Mouse (Mus musculus) liver, postnatal 0 days (tissue): ENCODE measurements around the gene Itgb5. TPM values are rescaled to one million over a fixed set of nuclear protein-coding genes. Genes with fewer than 3 reads are reported as not detected.

Source experiments
- ATAC-seq: fragments of 200-750 bp; cut with Nextera tagmentation; 2 replicates; pipeline ENCODE4 v1.8.0; 2017; ENCODE audit warnings: mild to moderate bottlenecking, moderate library complexity
- DNase-seq: peaks from one replicate; pipeline ENCODE4 v3.0.0-alpha.2; 2016
- H3K27ac ChIP-seq: fragments of 300-500 bp; sonication (generic); 2 replicates; pipeline ENCODE4 v1.5.1; 2014; ENCODE audit warnings: antibody characterized with exemption, moderate library complexity, mild to moderate bottlenecking, low read depth
- H3K27me3 ChIP-seq: fragments of 300-500 bp; sonication (generic); 2 replicates; pipeline ENCODE4 v1.6.1; 2014; ENCODE audit warnings: low read length, control low read depth, mixed read lengths; ENCODE audit not compliant: insufficient read depth
- H3K36me3 ChIP-seq: fragments of 300-500 bp; sonication (generic); replicated peaks from 2 replicates; pipeline ENCODE4 v1.6.1; 2014; ENCODE audit warnings: mild to moderate bottlenecking, control low read depth, low read length, moderate library complexity, mixed read lengths; ENCODE audit not compliant: insufficient read depth
- H3K4me1 ChIP-seq: fragments of 300-500 bp; sonication (generic); 2 replicates; pipeline ENCODE4 v1.6.1; 2014; ENCODE audit warnings: antibody characterized with exemption, mild to moderate bottlenecking, control low read depth; ENCODE audit not compliant: insufficient read depth
- H3K4me2 ChIP-seq: fragments of 300-500 bp; sonication (generic); 2 replicates; pipeline ENCODE4 v1.6.1; 2014; ENCODE audit warnings: low read depth, mild to moderate bottlenecking, low read length, moderate library complexity, mixed read lengths
- H3K4me3 ChIP-seq: fragments of 300-500 bp; sonication (generic); 2 replicates; pipeline ENCODE4 v1.5.1; 2014; ENCODE audit warnings: low read depth, low read length
- H3K9ac ChIP-seq: fragments of 300-500 bp; sonication (generic); replicated peaks from 2 replicates; pipeline ENCODE4 v1.6.1; 2014; ENCODE audit warnings: mild to moderate bottlenecking, moderate library complexity
- H3K9me3 ChIP-seq: fragments of 300-500 bp; sonication (generic); 2 replicates; pipeline ENCODE4 v1.6.1; 2016; ENCODE audit warnings: mild to moderate bottlenecking, control low read depth, low read length, mixed read lengths
- CTCF ChIP-seq: sonication (generic); IDR thresholded peaks from 2 replicates; pipeline ENCODE4 v1.5.1; 2016; ENCODE audit warnings: antibody characterized with exemption, low read depth
- EP300 ChIP-seq: IDR thresholded peaks from 2 replicates; pipeline ENCODE4 v1.6.1; 2016; ENCODE audit warnings: antibody characterized with exemption, low read depth, mild to moderate bottlenecking
- WGBS: fragments of 180-500 bp; shearing (Covaris S2); extraction: QIAGEN DNeasy Blood & Tissue Kit; methylation state at CpG from one replicate; pipeline ENCODE4 v1.1.7; 2014; ENCODE audit not compliant: insufficient replicate concordance; 5-methylcytosine and 5-hydroxymethylcytosine counted together
- polyA plus RNA-seq: library from polyadenylated mRNA; unstranded; fragments of >200 nt; fragmentation: Nextera tagmentation; extraction: Ambion mirVana; gene quantifications from 2 replicates; pipeline ENCODE4 v1.2.1, GENCODE M21; 2015

Gene Itgb5
- polyA plus RNA-seq, 1 experiment from 2014 or later = 16.1 TPM

DNA sequence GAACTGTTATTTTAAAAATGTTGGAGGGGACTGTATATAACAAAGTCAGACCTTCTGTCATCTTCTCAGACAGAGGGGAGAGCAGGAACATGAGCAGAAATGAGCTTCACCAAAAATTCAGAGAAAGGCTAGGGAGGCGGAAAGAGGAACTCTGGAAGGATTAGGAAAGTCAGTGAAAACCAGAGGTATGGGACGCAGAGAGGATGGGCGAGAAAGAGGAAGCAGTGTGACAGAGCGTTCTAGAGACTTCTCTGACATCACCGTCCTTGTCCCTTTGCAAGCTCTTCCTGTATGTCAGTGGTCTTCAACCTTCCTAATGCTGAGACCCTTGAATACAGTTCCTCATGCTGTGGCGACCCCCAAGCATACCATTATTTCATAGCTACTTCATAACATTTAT is 155.9 kb downstream of the Itgb5 start:
- WGBS = 40% methylated on average over 6 of the region's 6 CpGs
- Histone ChIP-seq H3K4me1 (no peaks in the 10 kb centered on the region), H3K4me2 (no peak overlapping the region), H3K27me3 (no peaks in the 10 kb centered on the region), H3K9ac (no peak overlapping the region), H3K27ac (no peak overlapping the region), H3K9me3 (no peaks in the 10 kb centered on the region), H3K4me3 (no peak overlapping the region), H3K36me3 (no peaks in the 10 kb centered on the region)
- TF ChIP-seq CTCF = no peak
- TF ChIP-seq EP300 = no peak
- DNase-seq (no peak), ATAC-seq (no peak)

DNA sequence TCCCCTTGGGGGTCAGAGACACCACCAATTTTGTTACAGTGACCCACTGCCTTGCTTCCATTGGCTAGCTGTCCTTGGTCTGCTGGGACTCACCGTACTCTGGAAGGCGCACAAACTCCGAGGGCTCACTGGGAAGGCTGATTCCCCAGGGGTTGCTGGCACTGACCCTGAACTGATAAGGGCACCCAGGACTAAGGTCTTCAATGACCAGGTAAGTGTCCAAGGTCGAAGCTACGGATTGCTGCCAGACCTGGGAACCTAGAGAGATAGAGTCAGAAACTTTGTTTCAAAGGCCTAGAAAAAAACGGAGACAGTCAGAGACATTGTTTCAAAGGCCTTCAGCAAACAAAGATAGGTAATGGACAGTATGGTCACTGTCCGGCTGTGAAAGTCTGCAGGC is 157.5 kb downstream of the Itgb5 start:
- ATAC-seq = no peak
- Histone ChIP-seq H3K9ac (no peak overlapping the region), H3K36me3 (no peaks in the 10 kb centered on the region), H3K4me2 (no peak overlapping the region), H3K27ac (no peak overlapping the region), H3K9me3 (no peaks in the 10 kb centered on the region), H3K27me3 (no peaks in the 10 kb centered on the region), H3K4me1 (no peaks in the 10 kb centered on the region), H3K4me3 (no peak overlapping the region)
- TF ChIP-seq EP300 = no peak
- TF ChIP-seq CTCF = no peak
- WGBS = 59% methylated on average over 7 of the region's 7 CpGs
- DNase-seq = no peak

DNA sequence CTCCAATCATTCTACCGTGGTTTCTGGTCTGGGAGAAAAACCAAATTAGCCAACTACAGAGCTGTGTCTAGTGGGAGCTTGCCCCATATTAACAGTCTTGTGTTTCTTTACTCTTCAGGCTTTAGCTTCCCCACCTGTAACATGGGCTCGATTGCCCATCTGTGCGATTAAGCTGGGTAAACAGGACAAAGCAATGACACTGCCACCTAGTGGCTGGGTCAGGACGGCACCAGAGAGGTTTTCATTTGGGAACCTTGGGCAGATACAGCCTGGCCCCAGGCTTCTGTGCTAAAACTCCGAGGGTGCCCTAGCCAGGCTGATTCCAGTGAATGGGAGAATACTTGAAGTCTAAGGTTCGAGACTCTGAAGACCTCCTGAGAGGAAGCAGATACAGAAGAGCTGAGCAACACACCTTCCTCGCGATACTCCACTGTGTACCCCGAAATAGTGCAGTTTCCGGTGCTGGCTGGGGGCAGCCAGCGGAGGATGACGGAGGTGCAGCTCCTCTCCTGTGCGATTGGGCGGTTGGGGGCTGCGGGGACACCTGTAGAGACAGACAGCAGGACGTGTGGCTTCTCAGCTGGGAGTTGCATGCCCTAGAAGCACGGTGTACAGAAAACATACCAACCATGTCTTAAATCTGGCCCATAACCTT is 159.0 kb downstream of the Itgb5 start:
- H3K27me3 ChIP-seq = no peaks in the 10 kb centered on the region
- H3K36me3 ChIP-seq = no peaks in the 10 kb centered on the region
- no peak overlapping the region for H3K4me3 ChIP-seq
- ATAC-seq = peak; percentile 53; the same call in 1 of the 2 replicates
- peak; percentile 72 for DNase-seq
- no peak overlapping the region for H3K4me2 ChIP-seq
- peak; percentile 93 for TF ChIP-seq CTCF
- TF ChIP-seq EP300 = no peak
- H3K4me1 ChIP-seq = no peaks in the 10 kb centered on the region
- no peak overlapping the region for H3K9ac ChIP-seq
- H3K27ac ChIP-seq = no peak overlapping the region
- WGBS = 45% methylated on average over 17 of the region's 17 CpGs
- no peaks in the 10 kb centered on the region for H3K9me3 ChIP-seq

DNA sequence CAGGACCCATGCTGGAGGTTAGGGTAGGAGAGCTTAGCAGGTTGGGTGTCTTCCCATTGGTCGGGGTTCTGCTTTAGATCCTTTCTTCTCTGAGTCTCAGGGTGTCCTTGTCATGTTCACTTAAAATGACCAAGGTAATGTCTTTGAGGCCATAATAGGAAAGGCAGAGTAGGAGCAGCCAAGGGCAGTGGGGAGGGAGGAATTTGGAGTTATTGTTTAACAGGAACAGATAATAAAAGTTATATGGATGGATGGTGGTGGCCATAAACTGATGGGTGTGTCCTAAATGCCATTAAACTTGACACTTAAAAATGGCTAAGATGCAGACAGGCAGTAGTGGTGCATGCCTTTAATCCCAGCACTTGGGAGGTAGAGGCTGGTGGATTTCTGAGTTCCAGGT is 159.6 kb downstream of the Itgb5 start:
- H3K27ac ChIP-seq = no peak overlapping the region
- H3K4me1 ChIP-seq = no peaks in the 10 kb centered on the region
- WGBS = 83% methylated on average over 1 of the region's 1 CpGs
- no peak for ATAC-seq
- no peak for DNase-seq
- no peak overlapping the region for H3K4me3 ChIP-seq
- no peak overlapping the region for H3K9ac ChIP-seq
- H3K36me3 ChIP-seq = no peaks in the 10 kb centered on the region
- H3K27me3 ChIP-seq = no peaks in the 10 kb centered on the region
- no peak overlapping the region for H3K4me2 ChIP-seq
- TF ChIP-seq EP300 (no peak), CTCF (no peak)
- H3K9me3 ChIP-seq = no peaks in the 10 kb centered on the region

DNA sequence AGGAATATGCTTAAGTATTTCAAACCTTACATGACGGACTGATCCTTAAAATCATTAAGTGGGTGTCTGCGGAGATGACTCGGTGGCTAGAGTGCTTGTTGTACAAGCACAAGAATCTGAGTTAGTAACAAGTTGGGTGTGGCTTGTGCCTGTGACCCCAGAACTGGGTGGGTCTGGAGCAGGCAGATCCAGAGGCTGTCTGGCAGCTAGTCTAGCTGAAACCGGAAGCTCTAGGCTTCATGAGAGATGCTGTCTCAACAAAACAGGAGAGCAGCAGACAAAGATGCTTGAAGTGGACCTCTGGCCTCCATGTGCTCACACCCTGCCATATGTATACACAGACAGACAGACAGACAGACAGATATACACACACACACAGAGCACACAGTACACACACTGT is 161.2 kb downstream of the Itgb5 start:
- Histone ChIP-seq H3K4me2 (no peak overlapping the region), H3K9ac (no peak overlapping the region), H3K9me3 (no peaks in the 10 kb centered on the region), H3K27me3 (no peaks in the 10 kb centered on the region), H3K36me3 (no peaks in the 10 kb centered on the region), H3K27ac (no peak overlapping the region), H3K4me1 (no peaks in the 10 kb centered on the region), H3K4me3 (no peak overlapping the region)
- ATAC-seq (no peak), DNase-seq (no peak)
- TF ChIP-seq EP300 (no peak), CTCF (no peak)
- 66% methylated on average over 4 of the region's 4 CpGs for WGBS

DNA sequence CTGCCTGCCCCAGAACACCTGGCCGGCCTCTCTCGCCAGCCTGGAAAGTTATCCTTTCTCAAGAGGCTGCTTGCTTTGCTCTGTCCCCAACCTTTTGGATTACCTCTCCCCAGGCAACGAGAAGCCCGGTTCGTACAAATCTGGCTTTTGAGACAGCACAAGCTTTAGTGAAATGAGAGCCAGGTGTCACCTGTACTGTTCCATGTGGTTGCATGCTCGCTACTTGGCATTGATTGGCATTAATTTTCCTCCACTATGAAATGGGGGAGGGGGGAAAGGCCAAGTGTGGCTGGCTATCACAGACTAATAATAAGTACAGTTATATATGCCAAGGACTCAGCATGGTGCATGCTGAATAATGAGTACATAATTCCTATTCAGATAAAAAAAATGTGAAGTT is 164.9 kb downstream of the Itgb5 start:
- WGBS = 89% methylated on average over 6 of the region's 6 CpGs
- Histone ChIP-seq H3K4me2 (no peak overlapping the region), H3K9me3 (no peaks in the 10 kb centered on the region), H3K27ac (no peak overlapping the region), H3K9ac (no peak overlapping the region), H3K36me3 (no peaks in the 10 kb centered on the region), H3K27me3 (no peaks in the 10 kb centered on the region), H3K4me1 (no peaks in the 10 kb centered on the region), H3K4me3 (no peak overlapping the region)
- DNase-seq (no peak), ATAC-seq (no peak)
- TF ChIP-seq CTCF = no peak
- no peak for TF ChIP-seq EP300
